Mouse (Mus musculus) gastrocnemius, adult 8-10 months (tissue): ENCODE measurements around the gene Tmprss11d. TPM values are rescaled to one million over a fixed set of nuclear protein-coding genes. Genes with fewer than 3 reads are reported as not detected.
"Not testable (repeated sequence)": the region's sequence is repeated elsewhere in the genome, so short reads cannot be mapped to it uniquely, and the experiment has no call there.

Experiments used
- DNase-seq, 2 experiments: peaks; one replicate each; pipeline ENCODE4 v3.0.0; 2022; ENCODE audit warnings: low spot score in 2 of 2
- total RNA-seq, 4 experiments: library from RNA; stranded (reverse); gene quantifications; 2 replicates each; pipeline ENCODE4 v1.2.4; 2022

Tmprss11d gene
- total RNA-seq, result not detected

GRCm38 (mm10) chr5:86373320-86373719 is at the start of gene Tmprss11d:
Gene Tmprss11d, minus strand, starts transcription at chr5:86373420.
- no peak for DNase-seq

- DNase-seq, result no peak
Measured at GRCm38 (mm10) chr5:86421323-86422028, 48.3 kb upstream of the Tmprss11d start.

GRCm38 (mm10) chr5:86419494-86419893 is 46.3 kb upstream of the Tmprss11d start:
- no peak for DNase-seq

- DNase-seq, result no peak
Measured at GRCm38 (mm10) chr5:86414280-86414679, 41.1 kb upstream of the Tmprss11d start.

- no peak for DNase-seq
Measured at GRCm38 (mm10) chr5:86410815-86411214, 37.6 kb upstream of the Tmprss11d start.

- DNase-seq, result no peak
Measured at GRCm38 (mm10) chr5:86407941-86408340, 34.7 kb upstream of the Tmprss11d start.

GRCm38 (mm10) chr5:86407191-86407590 is 34.0 kb upstream of the Tmprss11d start:
- no peak for DNase-seq

GRCm38 (mm10) chr5:86359412-86359985 is 13.7 kb downstream of the Tmprss11d start:
- DNase-seq, result no peak

GRCm38 (mm10) chr5:86352966-86353365 is 20.3 kb downstream of the Tmprss11d start:
- DNase-seq, result no peak

GRCm38 (mm10) chr5:86318018-86318956 is 54.9 kb downstream of the Tmprss11d start:
- DNase-seq, result not testable (repeated sequence)

GRCm38 (mm10) chr5:86306116-86306515 is 67.1 kb downstream of the Tmprss11d start:
- DNase-seq, result no peak

GRCm38 (mm10) chr5:86303877-86304276 is 69.3 kb downstream of the Tmprss11d start:
- DNase-seq, result no peak

- DNase-seq, result no peak
Measured at GRCm38 (mm10) chr5:86289208-86289607, 84.0 kb downstream of the Tmprss11d start, which contains the start of gene Tmprss11c. Gene Tmprss11c, minus strand, starts transcription at chr5:86289308.

Other genes with a start within 250 kb of the Tmprss11d start
- 1 to 10 TPM; 4.5 to 5.9 (median 4.9) TPM for gene Uba6, start 200.6 kb downstream of the Tmprss11d start, total RNA-seq
- gene Gnrhr, start 175.5 kb downstream of the Tmprss11d start, total RNA-seq, result not detected
- not detected for gene Tmprss11c, start 84.1 kb downstream of the Tmprss11d start, total RNA-seq
- gene Tmprss11a, start 95.6 kb upstream of the Tmprss11d start, total RNA-seq, result not detected
- not detected for gene Tmprss11g, start 145.2 kb upstream of the Tmprss11d start, total RNA-seq